Comparison of ENCODE assay signal across 17 mouse cellular contexts in genomic region chr7:98369762-98370369, GRCm38 (mm10). TPM values are rescaled to one million over a fixed set of nuclear protein-coding genes. Genes with fewer than 3 reads are reported as not detected.
"Had no signal": no experiment of that assay in that cellular context is flagged by ENCODE, and none has a peak within 500 bp of the region (broad histone marks: within the 10 kb centered on the region; RNA-seq: fewer than 3 reads in every experiment).

No protein-coding gene starts in this region.

- H3K4me1 ChIP-seq: lung, embryonic 15.5 days; megakaryocyte, embryonic 14.5 days; midbrain, embryonic 15.5 days; neural tube, embryonic 12.5 days; stomach, embryonic 15.5 days had no signal

- H3K27me3 ChIP-seq: lung, embryonic 15.5 days; midbrain, embryonic 13.5 days; midbrain, embryonic 15.5 days; neural tube, embryonic 12.5 days had no signal

- DNase-seq: lung, adult 2 months; lung, postnatal 14 days; lung, postnatal 36 days; right cerebral cortex, postnatal 14 days; thymus, adult 2 months; thymus, postnatal 36 days had no signal

- H3K9ac ChIP-seq: lung, embryonic 15.5 days; midbrain, embryonic 13.5 days; midbrain, embryonic 15.5 days; neural tube, embryonic 12.5 days; stomach, embryonic 15.5 days had no signal

- H3K27ac ChIP-seq: lung, embryonic 15.5 days; macrophage; midbrain, embryonic 13.5 days; midbrain, embryonic 15.5 days; neural tube, embryonic 12.5 days; stomach, embryonic 15.5 days; stomach, postnatal 0 days had no signal

- H3K36me3 ChIP-seq: lung, embryonic 15.5 days; midbrain, embryonic 13.5 days; midbrain, embryonic 15.5 days; neural tube, embryonic 12.5 days; stomach, embryonic 15.5 days had no signal

- H3K9me3 ChIP-seq: lung, embryonic 15.5 days; midbrain, embryonic 13.5 days; midbrain, embryonic 15.5 days; neural tube, embryonic 12.5 days; stomach, embryonic 15.5 days had no signal

- H3K4me3 ChIP-seq: lung, embryonic 15.5 days; megakaryocyte, embryonic 14.5 days; midbrain, embryonic 13.5 days; midbrain, embryonic 15.5 days; neural tube, embryonic 12.5 days; stomach, embryonic 15.5 days had no signal

RNA-seq across cellular contexts. Expression of gene Tsku, which starts 8.7 kb away (rescaled TPM):
- total RNA-seq: megakaryocyte progenitor cell, adult 5-6 weeks; monocyte, adult 5-6 weeks; neutrophil, adult 5-6 weeks had no signal
